Mouse (Mus musculus) lung, embryonic 14.5 days (tissue): ENCODE measurements at regions not wholly inside any gene's neighbourhood (a gene's known extent, or its start where the extent isn't known, plus 50 kb on each side); places are given as distances from the start of the nearest gene placed in this dataset.

Experiments used
- ATAC-seq: fragments of 200-750 bp; cut with Nextera tagmentation; 2 replicates; pipeline ENCODE4 v1.8.0; 2017; ENCODE audit warnings: mild to moderate bottlenecking, moderate TSS enrichment, moderate library complexity; ENCODE audit not compliant: insufficient read depth
- DNase-seq: peaks from one replicate; pipeline ENCODE4 v3.0.0-alpha.2; 2015
- H3K27ac ChIP-seq: fragments of 300-500 bp; sonication (generic); 2 replicates; pipeline ENCODE4 v1.5.1; 2014; ENCODE audit warnings: low read depth, mild to moderate bottlenecking, moderate library complexity
- H3K27me3 ChIP-seq: fragments of 300-500 bp; sonication (generic); 2 replicates; pipeline ENCODE4 v1.6.1; 2014; ENCODE audit warnings: low read length, control low read depth; ENCODE audit not compliant: insufficient read depth
- H3K36me3 ChIP-seq: fragments of 300-500 bp; sonication (generic); 2 replicates; pipeline ENCODE4 v1.6.1; 2014; ENCODE audit warnings: control low read depth; ENCODE audit not compliant: insufficient read depth
- H3K4me1 ChIP-seq: fragments of 300-500 bp; sonication (generic); 2 replicates; pipeline ENCODE4 v1.6.1; 2014; ENCODE audit warnings: antibody characterized with exemption, control low read depth; ENCODE audit not compliant: insufficient read depth
- H3K4me2 ChIP-seq: fragments of 300-500 bp; sonication (generic); 2 replicates; pipeline ENCODE4 v1.6.1; 2014; ENCODE audit warnings: mild to moderate bottlenecking
- H3K4me3 ChIP-seq: fragments of 300-500 bp; sonication (generic); 2 replicates; pipeline ENCODE4 v1.5.1; 2014; ENCODE audit warnings: low read depth, low read length
- H3K9ac ChIP-seq: fragments of 300-500 bp; sonication (generic); 2 replicates; pipeline ENCODE4 v1.6.1; 2014
- H3K9me3 ChIP-seq: fragments of 300-500 bp; sonication (generic); 2 replicates; pipeline ENCODE4 v1.6.1; 2016; ENCODE audit warnings: low read depth, low read length, control low read depth
- CTCF ChIP-seq: IDR thresholded peaks from 2 replicates; pipeline ENCODE4 v1.5.1; 2016; ENCODE audit warnings: antibody characterized with exemption, low read depth
- WGBS: fragments of 180-500 bp; shearing (Covaris S2); extraction: QIAGEN DNeasy Blood & Tissue Kit; methylation state at CpG from one replicate; pipeline ENCODE4 v1.1.7; 2014; 5-methylcytosine and 5-hydroxymethylcytosine counted together

- H3K27ac ChIP-seq, result no peak overlapping the region
- no peak overlapping the region for H3K9ac ChIP-seq
- no peak overlapping the region for H3K4me2 ChIP-seq
- H3K9me3 ChIP-seq, result no peaks in the 10 kb centered on the region
- H3K36me3 ChIP-seq, result no peaks in the 10 kb centered on the region
- H3K27me3 ChIP-seq, result no peaks in the 10 kb centered on the region
- WGBS, result 57% methylated on average over 16 of the region's 16 CpGs
- DNase-seq, result no peak
- no peak for ATAC-seq
- TF ChIP-seq CTCF, result no peak
- no peaks in the 10 kb centered on the region for H3K4me1 ChIP-seq
- no peak overlapping the region for H3K4me3 ChIP-seq
Observed at GRCm38 (mm10) chr13:97384091-97384777, 143.3 kb downstream of the Enc1 start.

DNA sequence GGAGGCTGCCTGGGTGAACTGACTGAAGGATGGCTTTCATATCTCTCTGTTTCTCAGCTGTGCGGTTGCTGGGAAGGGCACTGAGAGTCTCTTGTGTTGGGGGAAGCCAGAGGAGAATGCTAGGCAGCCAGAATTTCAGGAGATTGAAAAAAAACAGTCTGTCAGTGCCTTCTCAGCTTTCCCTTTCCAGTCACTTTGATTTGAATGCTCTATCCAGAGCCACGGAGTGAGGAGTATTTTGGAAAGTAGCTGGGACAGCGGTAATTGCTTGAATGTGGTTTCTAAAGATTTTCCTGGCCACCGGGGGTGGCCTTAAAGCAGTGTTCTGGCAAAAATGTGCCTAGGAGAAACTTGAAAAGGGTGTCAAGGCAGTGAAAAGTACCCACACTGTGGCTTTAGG is 142.4 kb downstream of the Enc1 start:
- Histone ChIP-seq H3K9me3 (no peaks in the 10 kb centered on the region), H3K4me2 (no peak overlapping the region), H3K36me3 (no peaks in the 10 kb centered on the region), H3K27me3 (no peaks in the 10 kb centered on the region), H3K9ac (no peak overlapping the region), H3K27ac (no peak overlapping the region), H3K4me1 (no peaks in the 10 kb centered on the region), H3K4me3 (no peak overlapping the region)
- DNase-seq, result no peak
- no peak for TF ChIP-seq CTCF
- WGBS, result 59% methylated on average over 4 of the region's 4 CpGs
- no peak for ATAC-seq

- no peak overlapping the region for H3K4me2 ChIP-seq
- ATAC-seq, result no peak
- H3K4me3 ChIP-seq, result no peak overlapping the region
- H3K36me3 ChIP-seq, result no peaks in the 10 kb centered on the region
- TF ChIP-seq CTCF, result no peak
- no peak overlapping the region for H3K9ac ChIP-seq
- DNase-seq, result no peak
- H3K27me3 ChIP-seq, result no peaks in the 10 kb centered on the region
- no peaks in the 10 kb centered on the region for H3K9me3 ChIP-seq
- 67% methylated on average over 11 of the region's 11 CpGs for WGBS
- H3K27ac ChIP-seq, result no peak overlapping the region
- H3K4me1 ChIP-seq, result peaks cover 15% of the 10 kb centered on the region
Observed at GRCm38 (mm10) chr13:97380366-97380765, 139.5 kb downstream of the Enc1 start.

- Histone ChIP-seq H3K9me3 (no peaks in the 10 kb centered on the region), H3K36me3 (no peaks in the 10 kb centered on the region), H3K4me3 (no peak overlapping the region), H3K4me1 (peaks cover 15% of the 10 kb centered on the region), H3K27ac (peak overlapping the region; percentile 84), H3K4me2 (no peak overlapping the region), H3K27me3 (no peaks in the 10 kb centered on the region), H3K9ac (0 out of 2 replicates have a peak overlapping the region, but pooled peaks have one; percentile 13)
- peak; percentile 31 for DNase-seq
- peak; percentile 42; the same call in 1 of the 2 replicates for ATAC-seq
- 52% methylated on average over 6 of the region's 6 CpGs for WGBS
- TF ChIP-seq CTCF, result no peak
Observed at GRCm38 (mm10) chr13:97376232-97376523, 135.3 kb downstream of the Enc1 start.

GRCm38 (mm10) chr13:97375501-97376231 is 134.8 kb downstream of the Enc1 start:
- TF ChIP-seq CTCF, result no peak
- no peak overlapping the region for H3K4me2 ChIP-seq
- H3K27ac ChIP-seq, result peak overlapping the region; percentile 84
- DNase-seq (peak; percentile 92), ATAC-seq (peak; percentile 83)
- WGBS, result 16% methylated on average over 14 of the region's 14 CpGs
- H3K27me3 ChIP-seq, result no peaks in the 10 kb centered on the region
- no peaks in the 10 kb centered on the region for H3K36me3 ChIP-seq
- 0 out of 2 replicates have a peak overlapping the region, but pooled peaks have one; percentile 13 for H3K9ac ChIP-seq
- H3K4me1 ChIP-seq, result peaks cover 15% of the 10 kb centered on the region
- no peaks in the 10 kb centered on the region for H3K9me3 ChIP-seq
- no peak overlapping the region for H3K4me3 ChIP-seq

- ATAC-seq, result no peak
- no peaks in the 10 kb centered on the region for H3K36me3 ChIP-seq
- 0 out of 2 replicates have a peak overlapping the region, but pooled peaks have one; percentile 26 for H3K27ac ChIP-seq
- no peaks in the 10 kb centered on the region for H3K9me3 ChIP-seq
- WGBS, result 36% methylated on average over 7 of the region's 7 CpGs
- H3K4me3 ChIP-seq, result no peak overlapping the region
- DNase-seq, result no peak
- H3K4me1 ChIP-seq, result peaks cover 15% of the 10 kb centered on the region
- H3K9ac ChIP-seq, result no peak overlapping the region
- TF ChIP-seq CTCF, result no peak
- no peak overlapping the region for H3K4me2 ChIP-seq
- no peaks in the 10 kb centered on the region for H3K27me3 ChIP-seq
Observed at GRCm38 (mm10) chr13:97372348-97372747, 131.4 kb downstream of the Enc1 start.

GRCm38 (mm10) chr13:97371200-97371599 is 130.3 kb downstream of the Enc1 start:
- H3K9me3 ChIP-seq, result no peaks in the 10 kb centered on the region
- no peak for TF ChIP-seq CTCF
- ATAC-seq (no peak), DNase-seq (no peak)
- 97% methylated on average over 3 of the region's 3 CpGs for WGBS
- H3K4me2 ChIP-seq, result no peak overlapping the region
- peaks cover 8% of the 10 kb centered on the region; the same call in 1 of the 2 replicates for H3K4me1 ChIP-seq
- no peak overlapping the region for H3K27ac ChIP-seq
- H3K9ac ChIP-seq, result no peak overlapping the region
- no peaks in the 10 kb centered on the region for H3K36me3 ChIP-seq
- no peaks in the 10 kb centered on the region for H3K27me3 ChIP-seq
- no peak overlapping the region for H3K4me3 ChIP-seq
